Mouse (Mus musculus): ENCODE measurements around the gene Tgfb1.

Tgfb1 gene

DNA sequence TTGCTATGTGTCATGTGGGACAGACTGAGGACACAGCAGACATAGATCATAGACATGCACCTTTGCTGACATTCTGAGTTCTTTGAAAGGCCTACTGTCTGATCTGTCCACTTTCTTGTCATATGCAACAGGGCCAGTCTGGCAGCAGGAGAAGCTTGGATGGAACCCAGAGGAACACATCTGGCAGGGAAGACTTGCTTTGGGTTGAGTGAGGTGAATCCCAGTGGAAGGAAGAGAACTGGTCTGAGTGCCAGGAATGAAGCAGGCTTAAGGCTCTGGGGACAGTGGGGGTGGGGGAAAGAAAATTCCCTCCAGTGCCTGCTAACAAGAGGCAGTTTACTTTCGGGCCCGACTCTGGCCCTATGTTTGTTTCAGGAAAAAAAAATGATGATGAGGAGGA, 43.1 kb downstream of the Tgfb1 start:
- DNase-seq (ENCODE audit: extremely low spot score, low spot score): no peak

DNA sequence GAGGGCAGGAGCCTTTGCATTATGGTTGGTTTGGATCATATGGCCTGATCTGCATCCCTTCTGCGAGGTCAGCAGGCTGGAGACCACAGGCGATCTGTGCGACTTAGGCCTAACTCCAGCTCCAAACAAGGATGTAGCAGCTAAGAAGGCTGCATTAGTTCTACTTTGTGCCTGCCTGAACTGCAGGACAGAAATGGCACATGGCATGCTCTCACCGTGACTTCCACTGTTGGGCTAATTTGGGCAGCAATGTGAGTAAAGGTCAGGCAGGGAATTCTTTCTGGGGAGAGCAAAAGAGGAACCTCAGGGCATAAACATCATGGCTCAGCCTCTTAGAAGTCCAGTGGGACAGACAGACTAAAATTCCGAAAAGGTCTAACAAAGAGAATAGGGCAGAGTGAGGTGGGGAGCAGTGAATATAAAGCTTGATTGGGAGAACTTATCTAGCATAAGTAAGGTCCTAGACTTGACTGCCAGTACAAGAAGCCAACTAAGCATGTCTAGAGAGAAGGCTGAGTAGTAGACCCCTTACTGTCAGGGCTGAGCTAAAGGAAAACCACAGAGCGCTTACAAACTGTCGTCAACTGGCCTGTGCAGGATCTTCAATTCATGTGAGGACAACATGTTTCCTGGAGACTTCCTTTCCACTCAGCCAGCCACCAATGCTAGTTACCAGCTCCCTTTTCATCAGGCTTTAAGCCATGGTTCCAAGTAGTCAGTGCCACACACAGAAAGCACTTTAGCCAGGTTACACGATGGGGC, 44.7 kb downstream of the Tgfb1 start:
- no peak for DNase-seq (ENCODE audit: extremely low spot score, low spot score)

DNA sequence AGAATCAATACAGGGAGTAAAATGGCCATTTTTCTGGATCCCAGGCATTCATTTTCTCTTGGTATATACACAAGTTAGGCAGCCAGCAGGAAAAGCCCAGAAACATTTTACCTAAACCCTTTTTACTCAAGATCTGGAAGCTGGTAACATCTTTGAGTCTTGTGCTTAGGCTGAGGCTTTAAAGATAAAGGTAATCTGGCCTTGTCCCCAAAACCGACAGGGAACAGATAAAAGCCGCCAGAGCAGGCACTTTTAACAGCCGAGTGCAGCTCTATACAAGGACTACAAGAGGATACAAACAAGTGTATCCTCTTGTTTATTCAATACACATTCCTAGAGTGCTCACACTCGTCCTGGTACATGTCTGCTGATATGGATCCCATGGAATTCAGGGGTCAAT, 48.2 kb downstream of the Tgfb1 start:
- no peak for DNase-seq (ENCODE audit: extremely low spot score, low spot score)

DNA sequence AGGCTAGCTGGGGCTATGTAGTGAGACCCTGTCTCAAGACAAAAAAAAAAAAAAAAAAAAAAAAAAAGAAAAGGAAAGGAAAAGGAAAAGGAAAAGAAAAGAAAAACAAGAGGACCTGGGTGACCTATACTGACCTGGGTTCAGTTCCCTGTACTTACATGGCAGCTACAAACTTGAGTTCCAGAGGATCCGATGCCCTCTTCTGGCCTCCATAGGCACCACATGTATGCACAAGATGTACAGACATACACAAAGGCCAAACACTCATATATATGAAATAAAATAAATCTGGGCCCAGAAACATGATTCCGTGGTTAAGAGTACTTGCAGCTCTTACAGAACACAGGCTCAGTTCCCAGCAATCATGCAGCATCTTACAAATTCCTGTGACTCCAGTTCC, 50.1 kb downstream of the Tgfb1 start:
- no peak for DNase-seq (ENCODE audit: extremely low spot score, low spot score)

DNA sequence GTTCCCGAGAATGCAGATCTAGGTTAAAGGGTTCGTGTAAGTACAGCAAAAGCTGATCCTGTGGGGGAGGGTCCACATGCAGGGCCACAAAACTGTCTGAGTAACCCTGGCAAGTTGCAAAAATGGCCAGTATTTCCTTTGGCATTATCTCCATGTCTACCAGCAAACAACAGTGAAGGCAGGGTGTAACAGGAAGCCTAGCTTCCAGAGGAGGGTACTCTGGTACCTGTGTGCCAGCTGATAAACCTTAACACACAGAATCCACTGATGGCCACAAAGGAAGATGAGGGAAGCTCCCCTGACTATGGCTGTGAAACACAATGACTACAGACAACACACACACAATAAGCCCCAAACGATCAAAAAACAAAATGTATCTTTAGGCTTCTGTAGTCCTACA, 51.5 kb downstream of the Tgfb1 start:
- no peak for DNase-seq (ENCODE audit: extremely low spot score, low spot score)

DNA sequence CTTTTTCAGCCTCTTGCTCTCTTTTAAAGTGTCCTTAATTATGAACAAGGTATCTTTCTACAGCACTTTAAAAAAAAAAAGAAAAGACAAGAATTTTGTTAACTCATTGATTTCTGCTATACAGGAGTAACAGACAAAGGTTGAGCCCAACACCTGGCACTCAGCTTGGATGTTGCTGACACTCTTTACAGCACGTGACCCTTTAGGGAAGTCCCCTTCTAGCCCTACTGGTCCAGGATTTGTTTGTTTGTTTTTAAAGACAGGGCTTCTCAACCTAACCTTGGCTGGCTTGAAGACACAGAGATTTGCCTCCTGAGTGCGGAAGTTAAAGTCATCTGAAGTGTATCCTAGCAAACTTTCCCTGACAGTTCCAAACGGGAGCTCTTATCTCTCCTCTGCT, 60.0 kb downstream of the Tgfb1 start:
- no peak for DNase-seq (ENCODE audit: extremely low spot score, low spot score)

DNA sequence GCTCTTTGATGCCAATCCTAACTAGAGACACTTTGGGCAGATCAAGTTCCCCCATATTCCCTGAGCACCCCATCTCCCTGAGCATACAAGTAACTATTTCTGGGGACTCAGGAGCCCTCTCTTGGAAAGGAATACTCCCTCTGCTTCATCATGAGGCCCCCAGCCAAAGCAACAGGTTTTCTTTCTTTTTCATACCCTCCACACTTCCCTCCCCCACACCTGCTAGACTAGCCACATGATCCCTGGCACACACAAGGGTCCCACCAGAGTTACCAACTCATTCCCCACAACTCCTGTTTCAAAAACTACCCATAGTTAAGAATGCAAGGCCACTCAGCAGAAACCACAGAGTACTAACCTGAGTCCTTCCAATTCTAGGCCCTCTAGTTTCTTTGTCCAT, 66.3 kb downstream of the Tgfb1 start:
- DNase-seq (ENCODE audit: extremely low spot score, low spot score): no peak

DNA sequence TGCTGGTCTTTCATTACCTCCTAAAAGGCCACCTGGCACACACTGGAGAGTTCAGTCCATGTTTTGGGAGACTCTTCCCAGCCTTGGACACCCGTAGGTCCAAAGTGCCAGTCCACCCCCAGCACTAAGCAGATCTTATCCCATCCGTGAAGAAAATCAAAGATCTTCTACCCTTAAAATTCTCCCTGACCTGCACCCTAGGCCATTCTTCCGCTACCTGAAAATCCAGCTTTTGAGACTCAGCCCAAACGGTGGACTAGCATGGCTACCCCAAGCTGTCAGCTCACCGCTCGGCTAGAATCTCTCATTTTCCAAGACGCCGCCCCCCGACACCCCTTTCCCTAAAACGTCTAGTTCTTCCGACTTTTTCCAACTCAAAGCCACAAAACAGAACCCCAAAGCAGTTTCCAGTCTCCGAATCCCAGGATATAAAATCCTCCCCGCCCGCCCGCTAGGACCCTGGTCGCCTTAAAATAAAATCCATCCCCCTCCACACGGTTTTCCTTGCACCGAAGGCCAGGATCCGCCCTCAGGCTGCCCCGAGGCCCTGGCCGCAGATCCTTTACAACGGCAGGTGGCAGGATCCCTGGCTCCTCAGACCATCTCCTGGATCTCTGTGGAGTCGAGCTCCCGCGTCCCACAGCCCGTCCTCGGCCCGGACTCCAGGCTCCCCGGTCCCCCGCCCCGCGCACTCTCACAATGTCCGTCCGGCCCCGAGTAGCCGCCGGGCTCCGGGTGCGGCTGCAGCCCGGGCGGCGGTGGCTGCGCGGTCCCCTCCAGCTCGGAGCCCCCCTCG, 67.0 kb downstream of the Tgfb1 start:
- no peak for DNase-seq (ENCODE audit: extremely low spot score, low spot score)

DNA sequence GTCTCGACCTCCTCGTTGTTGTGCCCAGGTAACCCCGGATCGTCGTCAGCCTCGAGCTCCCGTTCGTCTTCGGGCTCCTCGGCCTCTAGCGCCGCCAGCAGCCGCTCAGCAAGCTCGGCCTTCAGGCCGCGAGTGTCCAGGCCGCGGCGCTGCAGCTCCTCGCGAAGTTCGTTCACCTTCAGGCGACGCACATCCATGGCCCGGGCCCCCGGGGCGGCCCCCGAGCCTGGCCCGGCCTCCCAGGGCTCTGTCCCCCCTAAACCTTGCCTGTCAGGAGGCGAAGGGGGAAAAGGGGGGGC, 67.6 kb downstream of the Tgfb1 start:
- no peak for DNase-seq (ENCODE audit: extremely low spot score, low spot score)
